Mouse (Mus musculus) E14TG2a.4 (cell line): Measurements from ENCODE around the gene Olfr589.

Source experiments
- CTCF ChIP-seq: conservative IDR thresholded peaks from 2 replicates; pipeline ENCODE4 v1.5.1; 2014; ENCODE audit warnings: low read length
- POU5F1 ChIP-seq: IDR thresholded peaks from 2 replicates; pipeline ENCODE4 v1.6.1; 2014; ENCODE audit warnings: low read length, borderline replicate concordance

GRCm38 (mm10) chr7:103156256-103156655 lies at the start of gene Olfr589:
- no peak for TF ChIP-seq CTCF
- TF ChIP-seq POU5F1: no peak
